Mouse (Mus musculus): ENCODE data around the gene Akip1. TPM values are rescaled to one million over a fixed set of nuclear protein-coding genes. Genes with fewer than 3 reads are reported as not detected.
A peak's percentile ranks its signal among the peaks of the same experiment; 100 is the strongest.

Akip1 gene
- polyA plus RNA-seq, 1 experiment from 2014 or later: 20.2 TPM

- Histone ChIP-seq H3K4me3 (ENCODE audit: low read depth, low read length) (peak overlapping the region; percentile 85), H3K27me3 (ENCODE audit: control insufficient read depth, insufficient read depth, low read length) (no peaks in the 10 kb centered on the region), H3K27ac (ENCODE audit: low read depth, low read length) (peak overlapping the region; percentile 60; the same call in 1 of the 2 replicates), H3K9ac (ENCODE audit: low read length) (peak overlapping the region; percentile 92), H3K4me1 (ENCODE audit: control insufficient read depth, insufficient read depth, low read length) (no peaks in the 10 kb centered on the region), H3K9me3 (ENCODE audit: control insufficient read depth, low read length) (no peaks in the 10 kb centered on the region), H3K4me2 (ENCODE audit: low read depth) (peak overlapping the region; percentile 92), H3K36me3 (ENCODE audit: control insufficient read depth, insufficient read depth, low read length) (no peaks in the 10 kb centered on the region)
- DNase-seq (ENCODE audit: low spot score) (peak; percentile 14), ATAC-seq (ENCODE audit: insufficient read depth, low FRiP score, low TSS enrichment) (no peak; the same call in 1 of the 2 replicates)
- WGBS: 4% methylated on average over 13 of the region's 13 CpGs
Observed at GRCm38 (mm10) chr7:109751427-109752007, 48.0 kb downstream of the Akip1 start.

DNA sequence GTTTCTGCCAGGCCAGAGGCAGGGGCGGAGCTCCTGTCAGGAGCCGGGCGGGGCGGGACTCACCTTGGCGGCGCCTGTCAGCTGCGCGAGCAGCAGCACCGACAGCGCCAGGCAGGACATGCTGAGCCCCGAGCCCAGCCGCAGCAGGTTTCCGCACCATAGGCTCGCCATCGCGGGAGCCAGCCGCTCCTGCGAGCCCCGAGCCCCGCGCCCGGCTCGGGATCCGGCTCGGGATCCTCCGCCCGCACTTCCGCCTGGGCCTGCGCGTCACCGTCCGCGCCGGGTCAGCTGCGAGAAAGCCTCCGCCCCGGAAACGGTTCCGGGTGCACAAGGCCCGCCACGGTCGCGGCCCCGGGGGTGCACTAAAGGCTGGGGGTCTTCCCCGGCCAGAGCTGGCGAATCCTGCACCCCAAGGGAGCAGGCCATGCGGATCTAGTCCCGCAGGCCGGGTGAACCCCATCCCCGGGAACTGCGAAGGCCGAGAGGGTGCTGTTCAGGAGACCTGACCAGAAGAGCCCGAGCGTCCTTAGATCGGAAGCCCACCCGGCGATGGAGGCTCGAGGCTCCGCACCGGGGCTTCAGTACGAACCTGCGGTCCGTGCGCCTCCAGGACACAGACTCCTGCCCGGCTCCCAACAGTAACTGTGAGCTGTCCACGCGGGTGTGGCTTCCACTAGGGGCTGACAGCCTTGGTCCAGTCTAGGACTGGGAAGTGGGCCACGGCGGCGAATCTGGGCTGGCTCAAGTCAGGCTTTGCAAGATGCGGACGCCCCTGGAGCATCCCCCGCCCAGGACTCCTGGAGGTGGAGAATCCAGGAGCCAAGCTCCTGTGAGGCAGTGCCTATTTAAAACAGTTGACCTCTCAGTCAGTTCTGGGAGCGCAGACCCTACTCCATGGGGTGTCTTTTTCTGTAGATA is 48.8 kb downstream of the Akip1 start, which contains the start of gene Tmem9b:
Tmem9b (minus strand) TSS at position 868 of the 918 bp plus-strand sequence.
- Histone ChIP-seq H3K27me3 (ENCODE audit: control insufficient read depth, insufficient read depth, low read length) (no peaks in the 10 kb centered on the region), H3K4me1 (ENCODE audit: control insufficient read depth, insufficient read depth, low read length) (no peaks in the 10 kb centered on the region), H3K36me3 (ENCODE audit: control insufficient read depth, insufficient read depth, low read length) (no peaks in the 10 kb centered on the region), H3K4me2 (ENCODE audit: low read depth) (peak within 1 kb of the TSS; percentile 92), H3K9me3 (ENCODE audit: control insufficient read depth, low read length) (no peaks in the 10 kb centered on the region), H3K27ac (ENCODE audit: low read depth, low read length) (peak within 1 kb of the TSS; percentile 60), H3K9ac (ENCODE audit: low read length) (peak within 1 kb of the TSS; percentile 92), H3K4me3 (ENCODE audit: low read depth, low read length) (peak within 1 kb of the TSS; percentile 85)
- WGBS: under 1% methylated on average over 63 of the region's 74 CpGs
- ATAC-seq (ENCODE audit: insufficient read depth, low FRiP score, low TSS enrichment) (peak; percentile 88), DNase-seq (ENCODE audit: low spot score) (peak; percentile 84)

- WGBS: 91% methylated on average over 8 of the region's 8 CpGs
- Histone ChIP-seq H3K9me3 (ENCODE audit: control insufficient read depth, low read length) (no peaks in the 10 kb centered on the region), H3K27me3 (ENCODE audit: control insufficient read depth, insufficient read depth, low read length) (no peaks in the 10 kb centered on the region), H3K4me3 (ENCODE audit: low read depth, low read length) (no peak overlapping the region), H3K27ac (ENCODE audit: low read depth, low read length) (no peak overlapping the region), H3K4me1 (ENCODE audit: control insufficient read depth, insufficient read depth, low read length) (no peaks in the 10 kb centered on the region), H3K9ac (ENCODE audit: low read length) (no peak overlapping the region), H3K36me3 (ENCODE audit: control insufficient read depth, insufficient read depth, low read length) (no peaks in the 10 kb centered on the region), H3K4me2 (ENCODE audit: low read depth) (no peak overlapping the region)
- ATAC-seq (ENCODE audit: insufficient read depth, low FRiP score, low TSS enrichment): no peak
- no peak for DNase-seq (ENCODE audit: low spot score)
Observed at GRCm38 (mm10) chr7:109754034-109754433, 50.5 kb downstream of the Akip1 start.

DNA sequence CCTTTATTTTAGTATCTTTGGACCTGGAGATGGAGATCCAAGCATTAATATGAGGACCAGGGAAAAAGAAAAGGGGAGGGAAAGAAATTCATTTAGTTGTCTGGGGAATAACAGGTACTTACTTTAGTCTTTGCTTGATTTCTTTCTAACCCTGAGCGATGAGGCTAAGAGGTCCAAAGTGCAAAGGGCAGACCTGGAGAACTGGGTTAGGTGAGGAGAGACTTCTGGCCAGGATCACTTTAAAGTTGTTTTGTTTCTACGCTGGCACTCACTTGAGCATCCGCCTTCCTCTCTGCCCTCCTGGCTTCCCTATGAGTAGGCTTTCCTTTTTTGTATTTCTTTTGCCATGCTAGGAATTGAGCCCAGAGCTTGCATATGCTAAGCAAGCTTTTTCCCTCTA is 52.8 kb downstream of the Akip1 start:
- Histone ChIP-seq H3K9me3 (ENCODE audit: control insufficient read depth, low read length) (no peaks in the 10 kb centered on the region), H3K4me2 (ENCODE audit: low read depth) (no peak overlapping the region), H3K36me3 (ENCODE audit: control insufficient read depth, insufficient read depth, low read length) (no peaks in the 10 kb centered on the region), H3K9ac (ENCODE audit: low read length) (no peak overlapping the region), H3K4me1 (ENCODE audit: control insufficient read depth, insufficient read depth, low read length) (no peaks in the 10 kb centered on the region), H3K4me3 (ENCODE audit: low read depth, low read length) (no peak overlapping the region), H3K27me3 (ENCODE audit: control insufficient read depth, insufficient read depth, low read length) (no peaks in the 10 kb centered on the region), H3K27ac (ENCODE audit: low read depth, low read length) (no peak overlapping the region)
- DNase-seq (ENCODE audit: low spot score) (no peak), ATAC-seq (ENCODE audit: insufficient read depth, low FRiP score, low TSS enrichment) (no peak)
- 90% methylated on average over 3 of the region's 3 CpGs for WGBS

Other genes starting within 250 kb of the Akip1 start
- gene Trim66, start 195.6 kb upstream of the Akip1 start, polyA plus RNA-seq (2014; fragmentation: Nextera tagmentation; extraction: Ambion mirVana): 0.12 and 0.15 TPM in 2 replicates
- gene Rpl27a, start 184.5 kb upstream of the Akip1 start, polyA plus RNA-seq (2014; fragmentation: Nextera tagmentation; extraction: Ambion mirVana): 115 and 120 TPM in 2 replicates
- 56.6 and 61.4 TPM in 2 replicates for gene St5, start 85 bp upstream of the Akip1 start, polyA plus RNA-seq (2014; fragmentation: Nextera tagmentation; extraction: Ambion mirVana)
- 0.41 TPM in 1 of 2 replicates, not detected in the other for gene BC051019, start 20.2 kb downstream of the Akip1 start, polyA plus RNA-seq (2014; fragmentation: Nextera tagmentation; extraction: Ambion mirVana)
- not detected in 2 replicates for gene Ascl3, start 28.0 kb downstream of the Akip1 start, polyA plus RNA-seq (2014; fragmentation: Nextera tagmentation; extraction: Ambion mirVana)
- 60.0 and 62.5 TPM in 2 replicates for gene Tmem9b, start 49.2 kb downstream of the Akip1 start, polyA plus RNA-seq (2014; fragmentation: Nextera tagmentation; extraction: Ambion mirVana)
- gene Nrip3, start 78.3 kb downstream of the Akip1 start, polyA plus RNA-seq (2014; fragmentation: Nextera tagmentation; extraction: Ambion mirVana): 0.95 and 2.3 TPM in 2 replicates
- gene Scube2, start 162.0 kb downstream of the Akip1 start, polyA plus RNA-seq (2014; fragmentation: Nextera tagmentation; extraction: Ambion mirVana): 19.4 and 22.1 TPM in 2 replicates

All from neural tube, embryonic 11.5 days (tissue).